Mouse (Mus musculus) regulatory T cell (primary cell): Measurements from ENCODE around the gene Dpep1.

ENCODE experiments used
- in situ Hi-C: fragments of 300-600 bp; cut with MboI, MseI; formaldehyde crosslinking; loops from one replicate; pipeline ENCODE4 v1.15.1; 2025; ENCODE audit warnings: high pct_unique_total_duplicates

Gene Dpep1

DNA sequence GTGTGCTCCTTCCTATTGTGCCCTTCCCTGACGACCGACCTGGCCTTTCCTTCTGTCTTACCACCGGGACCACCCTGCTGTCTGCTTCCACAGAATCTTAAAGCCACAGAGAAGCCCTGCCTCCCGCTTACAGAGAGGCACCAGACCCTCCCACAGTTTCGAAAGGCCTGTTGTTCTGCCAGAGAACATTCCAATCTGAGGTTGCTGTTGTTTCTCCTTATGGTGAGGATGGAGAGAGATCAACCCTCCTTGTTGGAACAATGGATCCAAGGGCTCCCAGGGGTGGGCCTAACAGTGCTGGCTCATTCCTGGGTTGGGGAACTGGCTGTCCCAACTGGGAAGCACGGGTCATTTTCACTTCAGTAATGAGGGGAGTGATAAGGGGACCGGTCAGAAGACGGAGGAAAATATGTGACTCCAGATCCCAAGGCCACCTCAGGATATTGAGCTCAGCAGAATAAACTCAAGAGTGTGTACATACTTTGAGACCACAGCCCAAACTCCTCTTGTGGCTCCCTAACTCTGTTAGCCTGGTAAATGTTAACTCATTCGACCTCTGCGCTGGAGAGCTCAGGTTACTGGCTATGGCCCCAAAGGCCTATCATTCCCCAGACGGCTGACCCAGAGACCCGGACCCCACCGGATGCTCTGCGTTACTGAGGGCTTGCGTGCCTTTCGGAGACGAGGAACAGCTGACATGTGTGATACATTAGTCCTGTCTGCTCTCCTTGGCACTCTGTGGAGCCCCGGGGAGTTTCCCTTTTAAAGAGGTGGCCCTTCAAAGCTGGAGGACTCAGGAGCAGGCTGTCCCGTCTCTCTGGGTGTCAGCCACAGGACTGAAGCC is at the start of gene Dpep1:
Dpep1 (plus strand) TSS at position 677 of the 844 bp plus-strand sequence.
- in situ Hi-C loops = loop anchor here (5.0 kb wide), 1 partner anchor 43 kb away; no protein-coding TSS in a partner anchor

DNA sequence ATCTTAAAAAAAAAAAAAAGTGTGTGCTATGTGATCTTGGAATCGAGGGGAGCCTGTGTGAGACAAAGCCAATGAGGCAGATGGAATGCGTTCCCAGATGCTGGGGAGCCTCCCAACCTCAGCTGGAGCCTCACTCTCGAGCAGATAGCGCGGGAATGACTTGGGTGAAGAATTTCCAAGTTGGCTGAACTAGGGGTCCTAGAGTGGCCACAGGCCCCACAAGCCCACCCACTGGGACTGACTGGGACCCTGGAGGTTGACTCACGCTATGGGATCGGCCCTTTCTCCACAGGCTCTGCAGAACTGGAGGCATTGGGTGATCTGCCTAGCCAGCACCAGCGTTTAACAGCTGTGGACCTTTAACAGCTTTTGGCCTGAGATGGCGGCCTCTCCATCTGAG is 49.8 kb upstream of the Dpep1 start:
- in situ Hi-C loops = no loop called here

DNA sequence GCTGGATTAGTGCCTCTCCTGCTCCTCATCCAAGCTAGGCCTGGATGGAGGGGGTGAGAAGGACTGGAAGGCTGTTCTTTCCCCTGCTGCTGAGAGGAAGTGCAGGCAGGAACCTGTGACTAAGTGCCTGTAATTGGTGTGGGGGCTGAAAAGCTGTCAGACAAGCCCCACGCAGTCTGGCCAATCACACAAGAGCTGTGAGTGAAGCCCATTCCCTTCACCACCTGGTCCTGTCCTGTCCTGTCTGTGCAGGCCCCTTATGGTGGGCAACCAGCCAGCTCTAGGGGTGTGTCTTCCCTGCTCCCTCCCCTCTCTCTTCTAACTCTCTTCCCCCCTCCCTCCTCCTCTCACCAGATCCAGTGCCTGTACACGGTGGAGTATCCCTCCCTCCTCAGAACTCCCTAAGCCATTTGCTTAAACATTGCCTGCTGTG is 48.4 kb upstream of the Dpep1 start:
- in situ Hi-C loops = no loop called here

DNA sequence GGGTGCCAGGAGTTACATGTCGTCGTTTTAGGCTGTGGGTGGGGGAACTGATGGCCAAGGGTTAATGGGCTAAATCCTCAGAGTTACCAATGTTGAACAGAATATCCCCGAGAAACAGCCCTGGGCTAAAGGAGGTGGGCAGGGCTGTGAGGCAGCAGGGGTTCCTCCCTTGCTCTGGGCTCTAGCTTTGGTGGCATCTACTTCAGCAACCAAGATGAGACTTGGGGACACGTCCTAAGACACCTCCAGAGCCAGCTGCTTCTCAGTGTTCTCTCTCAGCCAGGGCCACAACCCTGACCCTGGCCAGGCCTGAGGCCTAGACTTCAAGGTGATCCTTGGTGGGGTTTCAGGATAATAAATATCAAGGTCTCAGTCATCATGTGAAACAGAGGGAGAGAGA is 47.3 kb upstream of the Dpep1 start:
- in situ Hi-C loops = no loop called here

DNA sequence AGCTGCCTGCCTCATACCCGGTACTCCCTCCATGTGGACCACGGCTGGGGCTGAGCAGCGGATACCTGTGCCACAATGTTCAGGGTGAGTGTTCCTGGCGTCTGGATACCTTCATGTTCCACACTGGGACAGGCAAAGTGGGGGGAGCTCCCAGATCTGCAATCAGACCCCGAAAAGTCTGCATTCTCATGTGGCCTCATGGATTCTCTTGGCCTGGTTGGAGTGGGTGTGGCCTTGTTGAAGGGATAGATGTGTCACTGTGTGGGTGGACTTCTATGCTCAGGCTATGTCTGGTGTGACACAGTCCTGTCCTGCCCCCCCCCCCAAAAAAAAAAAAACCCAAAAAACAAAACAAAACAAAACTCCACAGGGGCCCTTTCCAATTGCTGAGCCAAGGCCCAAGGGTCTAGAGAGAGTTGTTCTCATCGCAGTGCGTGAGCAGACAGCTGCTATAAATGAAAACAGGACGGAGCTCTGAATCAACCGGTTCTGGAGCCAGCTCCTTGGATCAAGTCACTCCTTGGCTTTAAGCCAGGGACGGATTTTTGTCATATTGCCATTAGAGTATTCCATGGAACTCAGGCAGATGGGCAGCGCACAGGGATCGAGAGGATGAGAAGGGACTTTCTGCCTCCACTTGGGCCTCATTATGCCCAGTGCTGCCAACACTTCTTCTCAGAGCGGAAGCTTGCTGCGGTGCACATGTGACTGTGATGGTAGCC is 44.1 kb upstream of the Dpep1 start:
- in situ Hi-C loops = loop anchor here (5.0 to 10.0 kb wide), 2 partner anchors 45 to 1023 kb away; partner anchors contain the start of gene Dpep1

DNA sequence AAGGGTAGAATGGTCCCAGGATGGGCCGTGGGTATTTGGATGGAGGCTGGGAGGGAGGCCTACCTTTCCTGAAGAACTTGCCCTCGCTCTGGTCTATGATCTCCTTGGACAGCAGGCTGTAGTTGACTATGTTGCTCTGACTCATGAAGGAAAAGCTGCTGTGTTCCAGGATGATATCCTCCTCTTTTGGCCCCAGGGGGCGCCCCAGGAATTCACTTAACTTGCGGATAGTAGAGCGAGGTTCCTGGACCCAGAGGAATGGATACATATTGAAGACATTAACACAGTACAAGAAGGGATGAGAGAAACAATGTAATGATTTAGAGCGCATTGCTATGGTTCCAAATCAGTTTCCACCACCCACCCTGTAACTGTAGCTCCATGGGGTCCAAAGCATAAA is 40.8 kb upstream of the Dpep1 start:
- in situ Hi-C loops = loop anchor here (10.0 kb wide), 1 partner anchor 1020 kb away; no protein-coding TSS in a partner anchor

DNA sequence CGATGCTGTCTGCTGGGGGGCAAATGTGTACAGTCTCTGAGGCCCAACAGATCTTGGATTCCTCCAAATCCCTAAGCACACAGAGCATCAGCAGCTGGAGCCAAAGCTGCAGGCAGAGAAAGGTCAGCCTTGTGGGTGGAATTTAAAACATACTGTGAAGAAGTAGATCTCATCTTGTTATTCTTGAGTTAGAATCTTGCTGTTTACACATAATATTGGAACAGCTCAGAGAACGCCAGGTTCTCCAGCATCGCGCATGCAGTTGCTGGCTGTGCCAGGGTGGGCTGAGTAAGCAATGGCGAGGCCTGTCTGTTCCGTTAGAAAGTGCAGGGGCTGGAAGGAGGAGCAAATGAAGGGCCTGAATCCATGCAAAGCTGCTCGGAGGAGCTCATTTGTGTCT is 39.7 kb upstream of the Dpep1 start:
- in situ Hi-C loops = loop anchor here (10.0 kb wide), 1 partner anchor 1018 kb away; no protein-coding TSS in a partner anchor

DNA sequence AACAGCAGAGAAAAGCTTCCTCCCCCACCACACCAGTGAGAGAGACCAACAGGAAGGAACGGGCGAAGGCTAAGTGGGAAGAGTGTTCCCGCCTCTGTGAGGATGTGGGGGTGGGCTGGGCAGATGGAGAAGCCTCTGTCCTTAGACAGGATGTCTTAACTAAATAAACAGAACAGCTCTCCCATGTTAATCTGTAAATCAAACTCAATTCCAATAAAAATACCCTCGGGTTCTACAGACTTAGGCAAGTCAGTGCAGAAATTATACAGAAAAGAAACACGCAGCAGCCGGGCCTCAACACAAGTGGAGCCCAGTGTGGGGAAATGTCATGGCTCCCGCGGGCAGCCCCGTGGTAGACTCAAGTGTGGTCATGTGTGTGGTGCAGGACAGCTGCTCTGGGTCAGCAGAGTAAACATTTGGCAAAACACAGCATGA is 35.3 kb upstream of the Dpep1 start:
- in situ Hi-C loops = no loop called here

DNA sequence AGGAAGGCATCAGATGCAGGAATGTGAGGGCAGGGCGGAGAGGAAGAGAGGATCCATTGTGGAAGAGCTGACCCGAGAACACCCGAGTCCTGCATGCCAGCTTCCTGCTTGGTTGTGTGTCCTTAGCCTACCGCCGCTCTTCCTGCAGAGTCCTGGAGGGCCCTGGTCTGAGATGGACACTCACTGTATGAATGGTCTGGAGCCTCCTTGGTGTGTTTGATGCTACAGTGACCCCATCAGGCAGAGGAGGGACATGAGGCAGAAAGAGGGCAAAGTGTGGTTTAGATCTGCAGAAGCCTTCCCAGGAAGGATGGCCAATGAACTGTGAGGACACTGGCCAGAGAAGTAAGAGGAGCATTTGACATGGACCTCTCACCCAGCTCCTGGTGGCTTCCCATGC is 30.9 kb upstream of the Dpep1 start:
- in situ Hi-C loops = no loop called here

DNA sequence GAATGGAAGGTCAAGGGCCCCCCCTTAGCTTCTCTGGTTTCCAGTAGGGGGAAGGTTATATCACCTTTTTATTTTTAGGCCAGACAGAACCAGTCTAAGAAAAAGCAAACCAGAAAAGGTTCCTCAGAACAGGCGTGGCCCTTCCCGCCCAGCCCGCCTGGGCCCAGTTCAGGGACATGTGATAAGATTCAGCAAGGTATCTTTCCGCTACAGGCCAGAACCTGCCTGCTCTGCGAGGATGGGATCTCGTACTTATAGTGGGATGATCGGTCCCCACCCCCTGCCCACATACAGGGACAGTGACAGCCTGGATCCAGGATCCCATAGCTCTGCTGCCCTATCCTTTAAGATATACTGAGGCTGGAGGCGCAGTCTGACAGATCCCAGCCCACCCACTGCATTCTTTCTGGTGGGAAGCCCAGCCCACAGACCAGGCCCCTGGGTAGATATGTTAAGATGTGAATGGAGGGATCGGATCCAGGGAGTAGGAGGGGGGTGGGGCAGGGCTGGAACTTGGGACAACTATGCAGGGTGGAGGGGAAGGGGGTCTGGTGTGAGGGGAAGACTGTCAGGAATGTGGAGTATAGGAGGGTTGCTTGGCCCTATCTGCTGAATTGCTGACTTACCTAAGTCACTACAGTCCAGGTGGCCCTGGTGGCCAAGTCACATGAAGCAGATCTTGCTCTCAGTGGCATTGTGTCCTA is 29.8 kb upstream of the Dpep1 start:
- in situ Hi-C loops = no loop called here

DNA sequence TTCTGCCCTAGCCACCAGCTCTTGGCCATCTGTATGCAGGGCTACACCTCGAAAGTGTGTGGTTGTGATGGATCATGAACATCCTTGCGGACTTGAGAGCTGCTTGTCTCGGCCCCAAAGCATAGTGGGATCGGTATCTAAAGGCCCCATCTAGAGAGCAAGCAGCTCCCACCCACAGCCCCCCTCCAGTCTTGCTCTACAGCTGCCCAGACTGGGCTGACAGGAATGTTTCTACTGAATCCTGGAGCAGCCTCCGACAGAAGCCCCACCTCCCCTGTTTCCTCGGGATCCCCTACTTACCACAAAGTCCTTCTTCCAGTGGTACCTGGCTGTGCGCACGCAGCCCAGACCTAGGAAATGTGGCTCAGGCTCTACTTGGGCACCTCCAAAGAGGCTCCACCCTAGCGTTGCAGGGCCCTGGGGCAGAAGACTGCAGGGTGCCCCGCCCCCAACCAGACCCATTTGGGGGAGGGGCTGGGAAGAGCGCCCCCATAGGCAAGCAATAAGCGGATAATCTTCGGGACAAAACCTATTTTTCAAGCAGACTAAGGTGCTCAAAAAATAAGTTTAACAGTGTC is 28.1 kb upstream of the Dpep1 start, which contains the start of gene Sult5a1:
Sult5a1 (minus strand) TSS at position 428 of the 578 bp plus-strand sequence.
- in situ Hi-C loops = no loop called here

DNA sequence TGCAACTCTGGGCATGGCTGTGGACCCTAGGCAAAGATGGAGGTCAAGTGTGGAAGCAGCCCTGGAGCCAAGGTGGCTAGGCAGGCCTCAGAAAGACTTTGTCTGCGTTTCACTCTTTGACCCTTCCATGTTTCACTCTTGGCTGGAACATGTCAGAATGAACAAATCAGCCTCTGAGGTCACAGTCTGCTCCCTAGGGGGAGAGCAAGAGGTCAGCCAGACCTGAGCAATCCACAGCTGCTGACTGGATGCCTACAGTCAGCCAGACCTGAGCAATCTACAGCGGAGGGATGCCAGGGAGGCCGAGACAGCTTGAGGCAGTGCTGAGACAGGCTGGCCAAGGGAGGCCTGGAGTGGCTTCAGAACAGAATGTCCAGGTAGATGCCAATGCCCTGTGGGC is 4.7 kb upstream of the Dpep1 start:
- in situ Hi-C loops = loop anchor here (5.0 kb wide), 1 partner anchor 274 kb away; no protein-coding TSS in a partner anchor

DNA sequence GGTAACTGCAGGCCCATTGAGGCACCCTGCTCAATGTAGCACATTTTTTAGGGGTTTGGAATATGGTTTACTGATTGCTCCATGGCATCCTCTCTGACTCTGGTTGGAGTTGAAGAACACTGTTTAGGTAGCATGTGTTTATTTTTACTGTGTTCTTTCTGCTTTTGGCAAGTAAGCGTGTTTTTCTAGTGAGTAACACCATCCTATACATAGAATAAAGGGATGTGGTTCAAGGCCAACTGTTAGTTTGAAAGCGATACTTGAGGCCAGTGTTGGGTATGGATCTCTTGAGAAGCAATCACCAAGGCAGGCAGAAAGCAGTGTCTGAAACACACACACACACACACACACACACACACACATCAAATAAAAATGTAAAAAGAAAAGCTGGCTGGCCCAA is 2.0 kb downstream of the Dpep1 start:
- in situ Hi-C loops = loop anchor here (5.0 kb wide), 1 partner anchor 46 kb away; no protein-coding TSS in a partner anchor

DNA sequence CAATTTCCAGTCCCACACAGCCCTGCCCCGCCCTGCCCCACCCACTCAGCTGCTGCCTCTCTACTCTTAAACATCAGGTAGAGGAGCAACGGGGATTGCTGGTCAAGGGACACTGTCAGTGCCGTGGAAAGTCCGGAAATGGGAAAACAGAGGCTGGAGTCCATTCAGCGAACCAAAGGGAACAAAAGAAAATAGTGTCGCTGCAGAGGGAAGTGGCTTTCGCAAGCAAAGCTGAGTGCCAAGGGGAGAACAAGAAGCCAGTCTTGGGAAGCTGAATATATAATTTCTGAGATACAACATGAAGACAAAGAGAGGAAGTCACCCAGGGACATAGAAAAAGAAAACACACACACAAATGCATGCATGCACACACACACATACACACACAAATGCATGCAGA is 2.8 kb downstream of the Dpep1 start:
- in situ Hi-C loops = loop anchor here (5.0 kb wide), 1 partner anchor 47 kb away; no protein-coding TSS in a partner anchor

DNA sequence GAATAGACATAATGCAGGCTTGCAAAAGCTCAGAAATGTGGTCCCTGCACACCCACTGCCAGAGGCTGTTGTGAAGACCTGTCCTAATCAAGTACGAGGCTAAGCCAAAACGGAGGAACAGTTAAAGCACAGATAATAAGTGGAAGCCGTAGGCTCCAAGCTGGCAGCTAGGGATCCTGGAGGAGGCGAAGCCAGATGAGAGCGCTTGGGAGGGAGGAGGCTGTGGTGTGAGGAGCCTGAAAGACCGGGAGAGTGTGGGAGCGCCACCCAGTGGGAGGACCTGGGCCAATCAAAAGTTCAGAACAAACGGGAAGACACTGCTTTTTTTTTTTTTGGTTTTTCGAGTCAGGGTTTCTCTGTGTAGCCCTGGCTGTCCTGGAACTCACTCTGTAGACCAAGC is 4.6 kb downstream of the Dpep1 start:
- in situ Hi-C loops = loop anchor here (10.0 kb wide), 1 partner anchor 1236 kb away; no protein-coding TSS in a partner anchor

DNA sequence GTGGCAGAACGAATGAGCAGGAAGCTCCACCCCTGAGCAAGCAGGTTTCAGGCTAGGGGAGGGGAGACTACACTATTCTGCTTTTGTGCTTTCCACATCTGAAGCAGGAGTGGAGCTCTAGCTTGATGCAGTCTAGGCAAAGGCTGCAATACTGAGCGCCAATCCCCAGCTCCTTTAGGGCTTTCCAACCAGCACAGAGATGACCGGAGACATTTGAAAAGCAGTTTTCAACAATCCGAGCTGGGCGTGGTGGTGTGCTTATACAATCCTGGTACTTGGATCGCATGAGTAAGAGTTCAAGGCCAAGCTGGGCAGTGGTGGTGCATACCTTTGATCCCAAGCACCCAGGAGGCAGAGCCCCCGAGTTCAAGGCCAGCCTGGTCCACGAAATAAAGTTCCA is 5.9 kb downstream of the Dpep1 start:
- in situ Hi-C loops = loop anchor here (10.0 kb wide), 1 partner anchor 1237 kb away; no protein-coding TSS in a partner anchor

DNA sequence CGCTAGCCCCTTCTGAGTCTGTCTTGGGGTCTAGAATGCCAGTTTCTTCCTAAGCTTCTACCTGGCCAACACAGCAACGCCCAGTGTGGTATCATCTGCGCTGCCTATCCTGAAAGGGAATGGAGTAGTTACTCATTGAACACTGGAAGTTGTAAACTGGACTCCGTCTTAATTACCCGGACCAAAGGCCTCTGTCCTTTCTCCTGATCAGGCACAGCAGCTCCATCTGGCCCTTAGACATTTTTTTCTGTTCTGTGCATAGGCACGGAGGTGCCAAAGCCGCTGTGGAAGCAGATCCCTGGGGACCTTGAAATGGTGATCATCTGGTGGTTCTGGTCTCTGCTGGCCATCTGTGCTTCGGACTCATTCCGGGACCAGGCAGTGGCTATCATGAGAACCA is 7.7 kb downstream of the Dpep1 start:
- in situ Hi-C loops = loop anchor here (10.0 kb wide), 1 partner anchor 1239 kb away; no protein-coding TSS in a partner anchor

DNA sequence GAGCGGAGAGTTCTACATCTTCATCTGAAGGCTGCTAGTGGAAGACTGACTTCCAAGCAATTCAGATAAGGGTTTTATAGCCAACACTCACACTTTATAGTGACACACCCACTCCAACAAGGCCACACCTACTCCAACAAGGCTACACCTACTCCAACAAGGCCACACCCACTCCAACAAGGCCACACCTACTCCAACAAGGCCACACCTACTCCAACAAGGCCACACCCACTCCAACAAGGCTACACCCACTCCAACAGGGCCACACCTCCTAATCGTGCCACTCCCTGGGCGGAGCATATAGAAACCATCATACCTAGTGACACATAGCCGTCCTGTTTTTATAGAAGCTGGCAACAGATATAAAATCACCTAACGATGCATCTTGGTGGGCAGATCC is 11.0 kb downstream of the Dpep1 start:
- in situ Hi-C loops = loop anchor here (10.0 kb wide), 1 partner anchor 1242 kb away; no protein-coding TSS in a partner anchor

DNA sequence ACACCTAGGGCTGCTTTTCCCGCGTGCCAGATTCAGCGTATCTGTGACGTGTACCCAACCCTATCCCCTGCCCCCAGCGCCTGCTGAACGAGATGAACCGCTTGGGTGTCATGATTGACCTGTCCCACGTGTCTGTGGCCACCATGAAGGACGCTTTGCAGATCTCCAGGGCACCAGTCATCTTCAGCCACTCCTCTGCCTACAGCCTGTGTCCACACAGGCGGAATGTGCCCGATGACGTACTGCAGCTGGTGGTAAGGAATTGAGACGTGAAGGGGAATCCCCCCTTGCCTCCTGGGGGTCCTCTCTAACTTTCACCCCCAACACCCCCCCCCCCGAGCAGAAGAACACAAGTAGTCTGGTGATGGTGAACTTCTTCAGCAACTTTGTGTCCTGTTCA is 13.8 kb downstream of the Dpep1 start:
- in situ Hi-C loops = loop anchor here (10.0 kb wide), 1 partner anchor 1245 kb away; no protein-coding TSS in a partner anchor

DNA sequence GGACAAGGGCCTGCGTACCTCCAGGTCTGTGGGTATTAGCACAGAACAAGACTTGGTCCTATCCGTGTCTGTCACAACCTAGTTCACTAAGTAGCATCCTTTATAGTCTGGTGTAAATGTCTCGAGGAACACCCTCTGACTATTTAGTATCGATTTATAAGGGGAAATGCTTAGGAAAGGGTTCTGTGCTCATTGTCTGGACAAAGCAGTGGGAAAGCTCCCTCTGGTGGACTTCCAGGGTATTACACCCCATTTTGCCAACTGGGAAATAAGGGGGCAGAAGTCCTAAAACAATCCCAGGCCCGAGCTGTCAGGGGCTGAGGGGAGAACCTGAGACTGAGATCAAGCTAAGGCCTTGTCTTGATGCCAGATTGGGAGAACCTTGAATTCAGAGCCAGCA is 16.2 kb downstream of the Dpep1 start:
- in situ Hi-C loops = no loop called here

DNA sequence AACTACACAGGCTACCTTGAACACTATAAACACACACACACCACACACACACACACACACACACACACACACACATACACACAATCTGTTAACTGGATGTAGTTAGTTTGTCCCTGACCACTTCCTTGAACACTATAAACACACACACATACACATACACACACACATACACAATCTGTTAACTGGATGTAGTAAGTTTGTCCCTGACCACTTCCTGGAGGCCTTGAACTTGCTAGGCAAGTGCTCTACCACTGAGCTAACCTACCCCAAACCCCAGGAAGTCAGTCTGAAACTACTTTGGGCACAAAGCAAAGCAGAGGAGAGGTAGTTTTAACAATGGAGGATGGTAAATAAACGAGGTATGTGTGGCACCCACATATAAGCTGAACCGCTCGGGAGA is 17.5 kb downstream of the Dpep1 start:
- in situ Hi-C loops = no loop called here
